In the genomic region with DNA sequence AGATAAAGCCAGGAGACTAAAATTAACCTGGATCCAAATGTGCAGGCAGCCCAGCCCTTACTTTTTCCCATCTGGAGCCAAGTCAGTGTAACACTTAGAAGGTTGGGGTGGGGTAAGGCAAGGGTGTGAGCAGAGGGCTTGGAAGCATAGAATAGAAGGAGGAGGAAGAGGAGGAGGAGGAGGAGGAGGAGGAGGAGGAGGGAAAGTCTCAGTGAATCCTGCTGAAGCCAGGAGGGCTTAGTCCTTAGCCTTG, we compare ENCODE assay signal across 9 mouse cellular contexts. TPM values are rescaled to one million over a fixed set of nuclear protein-coding genes. Genes with fewer than 3 reads are reported as not detected.
DNase-seq lines count a peak whose midpoint lies in the region; ATAC-seq and TF ChIP-seq lines count a peak whose summit lies in the region.
"Had no signal": no experiment of that assay in that cellular context is flagged by ENCODE, and none has a peak within 500 bp of the region (broad histone marks: within the 10 kb centered on the region; RNA-seq: fewer than 3 reads in every experiment).

No protein-coding gene starts in this region.

- H3K4me2 ChIP-seq in hindbrain, embryonic 13.5 days, result no peak overlapping the region
- no peak overlapping the region for H3K4me2 ChIP-seq in hindbrain, postnatal 0 days (ENCODE audit: low read depth, low read length)
- H3K4me2 ChIP-seq in neural tube, embryonic 13.5 days, result no peak overlapping the region
- H3K4me2 ChIP-seq in neural tube, embryonic 15.5 days, result no peak overlapping the region

- peaks cover 5% of the 10 kb centered on the region; the same call in 1 of the 2 replicates for H3K36me3 ChIP-seq in hindbrain, embryonic 13.5 days
- 0 out of 2 replicates have a peak, but pooled peaks cover 3% of the 10 kb centered on the region for H3K36me3 ChIP-seq in hindbrain, postnatal 0 days (ENCODE audit: insufficient read depth, low read length)
- H3K36me3 ChIP-seq in neural tube, embryonic 13.5 days, result peaks cover 7% of the 10 kb centered on the region; the same call in 1 of the 2 replicates
- no peaks in the 10 kb centered on the region; the same call in 1 of the 2 replicates for H3K36me3 ChIP-seq in neural tube, embryonic 15.5 days

- peaks cover 31% of the 10 kb centered on the region for H3K4me1 ChIP-seq in hindbrain, embryonic 13.5 days (replicated peaks)
- peaks cover 11% of the 10 kb centered on the region; the same call in 1 of the 2 replicates for H3K4me1 ChIP-seq in hindbrain, postnatal 0 days (ENCODE audit: insufficient read depth, low read length)
- H3K4me1 ChIP-seq in neural tube, embryonic 13.5 days (replicated peaks), result peaks cover 36% of the 10 kb centered on the region
- H3K4me1 ChIP-seq in neural tube, embryonic 15.5 days, result peaks cover 34% of the 10 kb centered on the region

- ATAC-seq in hindbrain, embryonic 13.5 days (ENCODE audit: low FRiP score), result no peak
- ATAC-seq in hindbrain, postnatal 0 days, result no peak
- ATAC-seq in neural tube, embryonic 13.5 days (ENCODE audit: low read depth), result no peak
- ATAC-seq in neural tube, embryonic 15.5 days (ENCODE audit: low FRiP score), result no peak

- DNase-seq in hindbrain, postnatal 0 days (ENCODE audit: low spot score), result no peak
- DNase-seq in heart, postnatal 10 days, result peak; percentile 48 to 51
- DNase-seq in Muller cell, postnatal 12 days (ENCODE audit: inconsistent ontology term), result no peak
- no peak for DNase-seq in T-cell, adult 2 months (ENCODE audit: low spot score)
- DNase-seq: lung, adult 2 months had no signal

- H3K9me3 ChIP-seq in hindbrain, embryonic 13.5 days, result no peaks in the 10 kb centered on the region
- no peaks in the 10 kb centered on the region for H3K9me3 ChIP-seq in hindbrain, postnatal 0 days (ENCODE audit: low read length)
- no peaks in the 10 kb centered on the region for H3K9me3 ChIP-seq in neural tube, embryonic 13.5 days
- H3K9me3 ChIP-seq in neural tube, embryonic 15.5 days (replicated peaks), result no peaks in the 10 kb centered on the region

- intact Hi-C loops in heart, postnatal 10 days (cut with DNase I), result no loop called here

- no peak for TF ChIP-seq CTCF in hindbrain, postnatal 0 days (IDR thresholded peaks at IDR 0.05; ENCODE audit: low read depth)

- H3K27me3 ChIP-seq in hindbrain, embryonic 13.5 days, result peaks cover 32% of the 10 kb centered on the region
- peaks cover 8% of the 10 kb centered on the region; the same call in 1 of the 2 replicates for H3K27me3 ChIP-seq in hindbrain, postnatal 0 days (ENCODE audit: insufficient read depth, low read length)
- H3K27me3 ChIP-seq in neural tube, embryonic 13.5 days, result peaks cover 21% of the 10 kb centered on the region
- peaks cover 12% of the 10 kb centered on the region for H3K27me3 ChIP-seq in neural tube, embryonic 15.5 days (replicated peaks)

- no peak overlapping the region for H3K27ac ChIP-seq in hindbrain, embryonic 13.5 days
- H3K27ac ChIP-seq in hindbrain, postnatal 0 days, result no peak overlapping the region
- H3K27ac ChIP-seq in neural tube, embryonic 13.5 days (replicated peaks), result no peak overlapping the region
- H3K27ac ChIP-seq in neural tube, embryonic 15.5 days (replicated peaks), result no peak overlapping the region

- 0 out of 2 replicates have a peak overlapping the region, but pooled peaks have one; percentile 25 for H3K9ac ChIP-seq in hindbrain, embryonic 13.5 days
- no peak overlapping the region for H3K9ac ChIP-seq in hindbrain, postnatal 0 days (replicated peaks; ENCODE audit: low read length)
- peak overlapping the region; percentile 8; the same call in 1 of the 2 replicates for H3K9ac ChIP-seq in neural tube, embryonic 13.5 days
- no peak overlapping the region for H3K9ac ChIP-seq in neural tube, embryonic 15.5 days (replicated peaks)

- H3K4me3 ChIP-seq in hindbrain, embryonic 13.5 days, result no peak overlapping the region
- no peak overlapping the region for H3K4me3 ChIP-seq in hindbrain, postnatal 0 days (ENCODE audit: low read length)
- H3K4me3 ChIP-seq in neural tube, embryonic 13.5 days, result no peak overlapping the region
- no peak overlapping the region for H3K4me3 ChIP-seq in neural tube, embryonic 15.5 days (replicated peaks)

RNA-seq across cellular contexts. Expression of a gene that starts 2.2 kb away (rescaled TPM):
- polyA plus RNA-seq in hindbrain, embryonic 13.5 days (2015; fragmentation: Nextera tagmentation; extraction: Ambion mirVana), result 6.5 and 10.9 TPM in 2 replicates
- total RNA-seq in hindbrain, postnatal 0 days (2014; rRNA removed), result 7.5 and 9.4 TPM in 2 replicates
- 16.7 and 17.8 TPM in 2 replicates for polyA plus RNA-seq in hindbrain, postnatal 0 days (2015; fragmentation: Nextera tagmentation; extraction: Ambion mirVana)
- polyA plus RNA-seq in neural tube, embryonic 13.5 days (2015; fragmentation: Nextera tagmentation; extraction: Ambion mirVana), result 1.4 and 2.7 TPM in 2 replicates
- 1.3 and 1.8 TPM in 2 replicates for polyA plus RNA-seq in neural tube, embryonic 15.5 days (2015; fragmentation: Nextera tagmentation; extraction: Ambion mirVana)
- total RNA-seq in heart, postnatal 10 days (2021), result 100 to 1,000 TPM; 142 to 150 TPM
- total RNA-seq: monocyte, adult 5-6 weeks had no signal

RNA-seq across cellular contexts. Expression of a gene that starts 8.5 kb away (rescaled TPM):
- polyA plus RNA-seq in hindbrain, embryonic 13.5 days (2015; fragmentation: Nextera tagmentation; extraction: Ambion mirVana), result 32.4 and 40.8 TPM in 2 replicates
- 75.9 and 99.4 TPM in 2 replicates for total RNA-seq in hindbrain, postnatal 0 days (2014; rRNA removed)
- 41.1 and 42.2 TPM in 2 replicates for polyA plus RNA-seq in hindbrain, postnatal 0 days (2015; fragmentation: Nextera tagmentation; extraction: Ambion mirVana)
- 27.3 and 33.3 TPM in 2 replicates for polyA plus RNA-seq in neural tube, embryonic 13.5 days (2015; fragmentation: Nextera tagmentation; extraction: Ambion mirVana)
- 31.0 and 39.5 TPM in 2 replicates for polyA plus RNA-seq in neural tube, embryonic 15.5 days (2015; fragmentation: Nextera tagmentation; extraction: Ambion mirVana)
- 100 to 1,000 TPM; 147 to 151 TPM for total RNA-seq in heart, postnatal 10 days (2021)

RNA-seq across cellular contexts. Expression of a gene that starts 10.5 kb away (rescaled TPM):
- 19.4 and 21.2 TPM in 2 replicates for polyA plus RNA-seq in hindbrain, embryonic 13.5 days (2015; fragmentation: Nextera tagmentation; extraction: Ambion mirVana)
- 2.6 and 5.5 TPM in 2 replicates for total RNA-seq in hindbrain, postnatal 0 days (2014; rRNA removed)
- 21.3 and 23.3 TPM in 2 replicates for polyA plus RNA-seq in hindbrain, postnatal 0 days (2015; fragmentation: Nextera tagmentation; extraction: Ambion mirVana)
- 21.9 and 24.1 TPM in 2 replicates for polyA plus RNA-seq in neural tube, embryonic 13.5 days (2015; fragmentation: Nextera tagmentation; extraction: Ambion mirVana)
- polyA plus RNA-seq in neural tube, embryonic 15.5 days (2015; fragmentation: Nextera tagmentation; extraction: Ambion mirVana), result 23.8 and 25.3 TPM in 2 replicates
- total RNA-seq in heart, postnatal 10 days (2021), result 10 to 100 TPM; 26.1 to 38.7 TPM

RNA-seq across cellular contexts. Expression of a gene that starts 20.2 kb away (rescaled TPM):
- polyA plus RNA-seq in hindbrain, embryonic 13.5 days (2015; fragmentation: Nextera tagmentation; extraction: Ambion mirVana), result 3.1 and 4.3 TPM in 2 replicates
- 2.5 and 4.3 TPM in 2 replicates for total RNA-seq in hindbrain, postnatal 0 days (2014; rRNA removed)
- 7.5 and 11.4 TPM in 2 replicates for polyA plus RNA-seq in hindbrain, postnatal 0 days (2015; fragmentation: Nextera tagmentation; extraction: Ambion mirVana)
- polyA plus RNA-seq in neural tube, embryonic 13.5 days (2015; fragmentation: Nextera tagmentation; extraction: Ambion mirVana), result 3.9 and 5.1 TPM in 2 replicates
- polyA plus RNA-seq in neural tube, embryonic 15.5 days (2015; fragmentation: Nextera tagmentation; extraction: Ambion mirVana), result 4.3 and 4.5 TPM in 2 replicates
- total RNA-seq in heart, postnatal 10 days (2021), result 1 to 10 TPM; 2.2 to 2.9 TPM

RNA-seq across cellular contexts. Expression of a gene that starts 26.7 kb away (rescaled TPM):
- polyA plus RNA-seq in hindbrain, embryonic 13.5 days (2015; fragmentation: Nextera tagmentation; extraction: Ambion mirVana), result 167 and 175 TPM in 2 replicates
- 26.2 and 27.5 TPM in 2 replicates for total RNA-seq in hindbrain, postnatal 0 days (2014; rRNA removed)
- 127 and 128 TPM in 2 replicates for polyA plus RNA-seq in hindbrain, postnatal 0 days (2015; fragmentation: Nextera tagmentation; extraction: Ambion mirVana)
- polyA plus RNA-seq in neural tube, embryonic 13.5 days (2015; fragmentation: Nextera tagmentation; extraction: Ambion mirVana), result 150 and 161 TPM in 2 replicates
- 99.6 and 157 TPM in 2 replicates for polyA plus RNA-seq in neural tube, embryonic 15.5 days (2015; fragmentation: Nextera tagmentation; extraction: Ambion mirVana)
- 100 to 1,000 TPM; 102 to 109 TPM for total RNA-seq in heart, postnatal 10 days (2021)

Comparison
In these comparisons a context has a peak if more than half of its experiments do, and no peak if none do; other contexts are left out.
1. H3K9ac ChIP-seq: peak in hindbrain, embryonic 13.5 days (single experiment) and neural tube, embryonic 13.5 days (single experiment); none in hindbrain, postnatal 0 days (single experiment) and neural tube, embryonic 15.5 days (single experiment).
2. DNase-seq: peak in heart, postnatal 10 days (2 of 2); none in hindbrain, postnatal 0 days (single experiment), Muller cell, postnatal 12 days (single experiment) and T-cell, adult 2 months (single experiment).